Mouse (Mus musculus): ENCODE measurements around the gene Ttc7b. TPM values are rescaled to one million over a fixed set of nuclear protein-coding genes. Genes with fewer than 3 reads are reported as not detected.

Ttc7b gene
- 10 to 100 TPM; 76.2 to 88.0 TPM for total RNA-seq (2021)

GRCm38 (mm10) chr12:100520794-100521186, at the start of gene Ttc7b:
Gene Ttc7b (minus strand): TSS chr12:100520826.
- peak; percentile 75 to 78 for DNase-seq
- intact Hi-C loops (cut with DNase I), result loop anchor here (5.0 kb wide), 1 partner anchor 318 kb away; no protein-coding TSS in a partner anchor

- DNase-seq, result no peak
- intact Hi-C loops (cut with DNase I), result no loop called here
These were observed 48.2 kb upstream of the Ttc7b start for GRCm38 (mm10) chr12:100568831-100569230.

GRCm38 (mm10) chr12:100568105-100568504, 47.5 kb upstream of the Ttc7b start:
- intact Hi-C loops (cut with DNase I), result no loop called here
- no peak for DNase-seq

GRCm38 (mm10) chr12:100567627-100568026, 47.0 kb upstream of the Ttc7b start:
- no peak for DNase-seq
- intact Hi-C loops (cut with DNase I), result no loop called here

- intact Hi-C loops (cut with DNase I), result no loop called here
- no peak for DNase-seq
These were observed 33.0 kb upstream of the Ttc7b start for GRCm38 (mm10) chr12:100553675-100554074.

DNA sequence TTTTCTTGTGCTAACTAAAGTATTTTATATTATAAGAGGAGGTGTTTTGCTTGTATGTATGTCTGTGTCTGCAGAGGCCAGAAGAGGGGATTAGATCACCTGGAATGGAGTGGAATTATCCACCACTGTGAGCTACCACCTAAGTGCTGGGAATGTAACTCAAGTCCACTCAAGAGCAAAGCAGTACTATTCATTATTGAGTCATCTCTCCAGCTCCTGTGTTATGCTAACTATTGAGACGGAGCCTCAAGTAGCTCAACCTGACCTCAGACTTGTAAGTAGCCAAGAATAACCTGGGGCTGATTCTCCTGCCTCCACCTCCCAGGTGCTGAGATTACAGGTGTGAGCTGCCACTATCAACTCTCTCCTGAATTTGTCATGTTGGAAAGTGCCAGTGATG, 31.3 kb upstream of the Ttc7b start:
- DNase-seq, result no peak
- intact Hi-C loops (cut with DNase I), result no loop called here

DNA sequence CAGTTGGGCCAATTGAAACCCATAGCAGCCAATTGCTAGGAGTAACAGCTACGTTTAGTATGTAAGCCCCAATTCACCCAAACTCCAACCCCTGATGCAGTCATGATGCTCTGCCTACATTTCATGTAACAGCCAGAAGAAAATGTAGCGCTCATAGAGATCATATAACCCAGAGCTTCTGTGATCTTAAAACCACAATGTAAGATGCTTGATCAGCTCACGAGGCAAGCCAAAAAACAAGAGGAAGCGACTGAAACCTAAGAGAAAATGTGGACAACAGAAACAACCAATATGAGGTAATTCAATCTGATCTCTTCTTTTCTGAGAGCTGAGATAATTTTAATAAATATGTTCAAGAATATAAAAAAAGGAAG, 23.6 kb upstream of the Ttc7b start:
- intact Hi-C loops (cut with DNase I), result no loop called here
- DNase-seq, result no peak

GRCm38 (mm10) chr12:100543437-100544193, 23.0 kb upstream of the Ttc7b start:
- DNase-seq, result no peak
- intact Hi-C loops (cut with DNase I), result no loop called here

- DNase-seq, result no peak
- intact Hi-C loops (cut with DNase I), result no loop called here
These were observed 21.9 kb upstream of the Ttc7b start for GRCm38 (mm10) chr12:100542494-100542893.

- intact Hi-C loops (cut with DNase I), result no loop called here
- DNase-seq, result no peak
These were observed 21.4 kb upstream of the Ttc7b start for GRCm38 (mm10) chr12:100542076-100542475.

DNA sequence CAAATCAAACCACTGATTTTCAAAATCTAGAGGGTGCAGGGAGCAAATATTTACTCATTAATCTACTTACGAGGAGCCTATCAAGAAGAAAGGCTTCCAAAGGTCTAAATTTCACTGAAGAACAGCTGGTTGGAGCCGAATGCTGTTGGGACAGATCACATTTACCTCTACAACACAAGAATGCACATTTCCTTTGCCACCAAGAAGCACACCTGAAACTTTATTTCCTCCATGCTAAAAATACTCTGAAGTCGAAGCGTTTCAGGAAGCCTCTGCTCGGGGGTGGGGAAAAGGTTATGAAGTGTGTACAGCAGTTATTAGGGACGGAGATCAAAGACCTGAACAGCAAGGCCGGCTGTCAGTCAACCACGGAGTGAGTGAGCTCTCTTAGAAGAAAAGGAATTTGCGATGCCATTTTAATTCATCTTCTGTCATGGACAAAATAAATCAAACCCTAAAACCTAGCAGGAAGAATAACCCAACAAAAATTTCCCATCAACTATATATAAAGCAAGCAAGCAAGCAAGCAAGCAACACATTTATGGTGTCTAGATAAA, 18.6 kb upstream of the Ttc7b start:
- DNase-seq, result no peak

GRCm38 (mm10) chr12:100538445-100539157, 18.0 kb upstream of the Ttc7b start:
- peak in 1 of 2 experiments; percentile 53 for DNase-seq
- intact Hi-C loops (cut with DNase I), result no loop called here

More for the DNA sequence above, 18.6 kb upstream of the Ttc7b start:
- intact Hi-C loops (cut with DNase I), result no loop called here

GRCm38 (mm10) chr12:100537091-100537490, 16.5 kb upstream of the Ttc7b start:
- intact Hi-C loops (cut with DNase I), result no loop called here
- DNase-seq, result no peak

- no peak for DNase-seq
- intact Hi-C loops (cut with DNase I), result no loop called here
These were observed 14.4 kb upstream of the Ttc7b start for GRCm38 (mm10) chr12:100535028-100535427.

- no peak for DNase-seq
- intact Hi-C loops (cut with DNase I), result no loop called here
These were observed 13.4 kb upstream of the Ttc7b start for GRCm38 (mm10) chr12:100534028-100534427.

GRCm38 (mm10) chr12:100533209-100533608, 12.6 kb upstream of the Ttc7b start:
- no peak for DNase-seq
- intact Hi-C loops (cut with DNase I), result no loop called here

DNA sequence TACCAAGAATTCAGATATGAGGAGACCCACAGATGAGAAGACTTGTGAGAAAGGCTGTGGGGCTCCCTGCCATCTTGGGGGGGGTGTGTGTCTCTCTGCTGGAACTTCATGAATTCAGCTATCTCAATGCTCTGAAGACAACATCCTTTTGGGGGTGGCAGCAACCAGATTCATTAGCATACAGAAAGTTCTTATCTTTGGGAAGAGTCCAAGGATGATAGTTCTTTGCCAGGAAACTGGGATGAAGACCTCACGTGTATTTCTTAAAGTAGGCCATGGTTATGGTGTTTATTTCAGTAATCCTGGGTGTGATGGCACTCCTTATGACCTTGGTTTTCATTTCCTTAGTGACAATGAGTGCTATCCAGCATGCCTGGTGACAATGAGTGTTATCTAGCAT, 11.1 kb upstream of the Ttc7b start:
- no peak for DNase-seq
- intact Hi-C loops (cut with DNase I), result no loop called here

- intact Hi-C loops (cut with DNase I), result no loop called here
These were observed 10.2 kb upstream of the Ttc7b start for GRCm38 (mm10) chr12:100530871-100531270.

DNA sequence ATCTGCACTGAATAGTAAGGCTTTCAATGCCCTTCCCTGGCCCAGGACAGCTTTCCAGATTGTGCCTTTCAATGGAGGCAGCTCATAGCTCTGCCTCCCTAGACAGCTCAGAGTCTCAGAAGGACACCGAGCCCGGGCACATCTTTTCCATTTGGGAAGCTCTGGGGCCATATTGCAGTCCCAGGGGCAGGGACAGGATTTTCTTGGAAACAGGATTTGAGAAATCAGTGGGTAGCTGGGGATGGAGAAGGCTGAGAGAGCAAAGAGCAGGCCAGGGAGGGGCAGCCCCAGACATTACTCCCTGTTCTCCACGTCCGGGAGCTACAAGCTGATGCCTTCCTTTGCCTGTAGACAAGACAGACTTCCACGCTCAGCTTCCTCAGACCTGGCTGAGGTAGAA, 9.0 kb upstream of the Ttc7b start:
- intact Hi-C loops (cut with DNase I), result no loop called here

More at GRCm38 (mm10) chr12:100530871-100531270, 10.2 kb upstream of the Ttc7b start:
- no peak for DNase-seq

DNA sequence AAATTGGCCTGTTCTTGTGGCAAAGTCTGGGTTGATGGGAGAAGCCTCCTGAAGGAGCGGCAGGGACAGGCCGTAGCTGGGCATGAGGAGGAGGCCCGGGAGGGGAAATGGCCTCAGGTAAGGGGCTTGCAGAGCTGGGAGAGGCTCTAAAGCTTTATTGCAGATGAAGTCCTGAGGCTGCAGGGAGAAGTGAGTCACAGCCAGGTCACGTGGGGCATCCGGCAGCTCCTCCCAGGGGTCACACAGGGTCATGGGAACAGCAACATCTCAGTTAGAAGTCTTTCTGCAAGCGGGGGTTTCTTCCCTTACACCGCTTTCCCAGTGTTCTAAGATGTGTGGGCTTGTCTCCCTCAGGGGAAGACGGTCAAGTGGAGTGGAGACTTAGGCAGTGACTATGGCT, 8.5 kb upstream of the Ttc7b start:
- DNase-seq, result peak; percentile 62 to 72
- intact Hi-C loops (cut with DNase I), result no loop called here

More for the DNA sequence above, 9.0 kb upstream of the Ttc7b start:
- no peak for DNase-seq

DNA sequence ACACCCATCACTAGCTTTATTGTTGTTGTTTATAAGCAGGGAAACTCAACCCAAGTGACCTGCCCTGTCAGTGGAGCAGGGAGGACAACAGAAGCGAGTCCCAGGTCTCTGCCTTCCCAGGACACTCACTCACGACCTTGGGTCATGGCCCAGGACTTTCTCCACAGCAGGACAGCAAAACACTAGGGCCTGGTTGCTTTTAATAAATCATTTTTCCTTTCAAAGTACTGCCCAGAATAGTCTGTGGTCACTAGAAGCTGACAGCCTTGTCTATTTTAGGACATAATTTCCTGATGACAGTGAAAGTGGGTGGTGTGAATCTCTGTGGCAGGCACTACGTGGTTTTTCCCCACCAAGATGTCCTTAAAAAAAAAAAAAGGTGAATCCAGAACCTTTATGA, 7.6 kb upstream of the Ttc7b start:
- DNase-seq, result no peak
- intact Hi-C loops (cut with DNase I), result no loop called here

DNA sequence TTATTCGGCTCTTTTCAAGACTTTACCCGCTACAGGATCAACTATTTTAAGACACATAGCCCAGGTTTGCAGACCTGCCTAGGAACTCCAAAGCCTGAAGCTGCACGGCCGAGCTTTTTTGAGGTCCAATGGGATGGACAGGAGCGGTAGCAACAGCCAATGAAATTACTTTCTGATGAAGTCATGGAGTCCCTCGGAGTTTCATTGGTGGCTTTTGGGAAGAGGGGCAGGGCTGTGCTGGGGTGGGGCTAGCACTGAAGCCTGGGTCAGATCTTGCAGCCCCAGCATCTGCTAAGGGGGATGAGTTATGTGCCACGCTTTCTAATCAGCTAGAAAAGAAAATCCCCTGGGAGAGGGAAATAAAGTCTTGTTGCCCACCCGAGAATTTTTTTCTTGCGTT, 7.1 kb upstream of the Ttc7b start:
- DNase-seq, result peak; percentile 67 to 71
- intact Hi-C loops (cut with DNase I), result no loop called here
